Mouse (Mus musculus) lung, embryonic 14.5 days (tissue): ENCODE measurements around the gene Kdelc2. TPM values are rescaled to one million over a fixed set of nuclear protein-coding genes. Genes with fewer than 3 reads are reported as not detected.

ENCODE experiments used
- ATAC-seq: fragments of 200-750 bp; cut with Nextera tagmentation; 2 replicates; pipeline ENCODE4 v1.8.0; 2017; ENCODE audit warnings: mild to moderate bottlenecking, moderate TSS enrichment, moderate library complexity; ENCODE audit not compliant: insufficient read depth
- DNase-seq: peaks from one replicate; pipeline ENCODE4 v3.0.0-alpha.2; 2015
- H3K27ac ChIP-seq: fragments of 300-500 bp; sonication (generic); 2 replicates; pipeline ENCODE4 v1.5.1; 2014; ENCODE audit warnings: low read depth, mild to moderate bottlenecking, moderate library complexity
- H3K27me3 ChIP-seq: fragments of 300-500 bp; sonication (generic); 2 replicates; pipeline ENCODE4 v1.6.1; 2014; ENCODE audit warnings: low read length, control low read depth; ENCODE audit not compliant: insufficient read depth
- H3K36me3 ChIP-seq: fragments of 300-500 bp; sonication (generic); 2 replicates; pipeline ENCODE4 v1.6.1; 2014; ENCODE audit warnings: control low read depth; ENCODE audit not compliant: insufficient read depth
- H3K4me1 ChIP-seq: fragments of 300-500 bp; sonication (generic); 2 replicates; pipeline ENCODE4 v1.6.1; 2014; ENCODE audit warnings: antibody characterized with exemption, control low read depth; ENCODE audit not compliant: insufficient read depth
- H3K4me2 ChIP-seq: fragments of 300-500 bp; sonication (generic); 2 replicates; pipeline ENCODE4 v1.6.1; 2014; ENCODE audit warnings: mild to moderate bottlenecking
- H3K4me3 ChIP-seq: fragments of 300-500 bp; sonication (generic); 2 replicates; pipeline ENCODE4 v1.5.1; 2014; ENCODE audit warnings: low read depth, low read length
- H3K9ac ChIP-seq: fragments of 300-500 bp; sonication (generic); 2 replicates; pipeline ENCODE4 v1.6.1; 2014
- H3K9me3 ChIP-seq: fragments of 300-500 bp; sonication (generic); 2 replicates; pipeline ENCODE4 v1.6.1; 2016; ENCODE audit warnings: low read depth, low read length, control low read depth
- CTCF ChIP-seq: IDR thresholded peaks from 2 replicates; pipeline ENCODE4 v1.5.1; 2016; ENCODE audit warnings: antibody characterized with exemption, low read depth
- WGBS: fragments of 180-500 bp; shearing (Covaris S2); extraction: QIAGEN DNeasy Blood & Tissue Kit; methylation state at CpG from one replicate; pipeline ENCODE4 v1.1.7; 2014; 5-methylcytosine and 5-hydroxymethylcytosine counted together
- polyA plus RNA-seq: library from polyadenylated mRNA; unstranded; fragments of >200 nt; fragmentation: Nextera tagmentation; extraction: Ambion mirVana; gene quantifications from 2 replicates; pipeline ENCODE4 v1.2.1, GENCODE M21; 2014

The Kdelc2 gene
- polyA plus RNA-seq, 1 experiment from 2014 or later: 43.5 TPM

DNA sequence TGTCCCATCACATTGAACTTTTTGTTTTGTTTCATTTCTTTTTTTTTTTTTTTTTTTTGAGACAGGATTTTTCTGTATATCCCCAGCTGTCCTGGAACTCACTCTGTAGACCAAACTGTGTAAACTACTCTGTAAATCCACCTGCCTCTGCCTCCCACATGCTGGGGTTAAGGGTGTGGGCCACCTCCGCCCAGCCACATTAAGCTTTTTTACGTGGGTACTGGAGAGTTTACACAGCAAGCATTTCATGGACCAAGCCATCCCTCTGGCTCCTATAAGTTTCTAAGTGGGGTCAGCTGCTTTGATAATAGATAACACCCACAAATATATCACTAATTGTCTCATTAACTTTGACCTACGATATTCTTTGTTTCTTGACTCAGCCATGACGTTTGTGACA is 24.7 kb downstream of the Kdelc2 start:
- no peak overlapping the region for H3K27ac ChIP-seq
- WGBS: 46% methylated on average over 4 of the region's 4 CpGs
- no peak overlapping the region for H3K4me3 ChIP-seq
- H3K36me3 ChIP-seq: no peaks in the 10 kb centered on the region
- DNase-seq (peak; percentile 6), ATAC-seq (peak; percentile 51; the same call in 1 of the 2 replicates)
- H3K4me1 ChIP-seq: peaks cover 5% of the 10 kb centered on the region; the same call in 1 of the 2 replicates
- H3K27me3 ChIP-seq: no peaks in the 10 kb centered on the region
- no peak overlapping the region for H3K9ac ChIP-seq
- no peaks in the 10 kb centered on the region for H3K9me3 ChIP-seq
- no peak overlapping the region for H3K4me2 ChIP-seq
- no peak for TF ChIP-seq CTCF

DNA sequence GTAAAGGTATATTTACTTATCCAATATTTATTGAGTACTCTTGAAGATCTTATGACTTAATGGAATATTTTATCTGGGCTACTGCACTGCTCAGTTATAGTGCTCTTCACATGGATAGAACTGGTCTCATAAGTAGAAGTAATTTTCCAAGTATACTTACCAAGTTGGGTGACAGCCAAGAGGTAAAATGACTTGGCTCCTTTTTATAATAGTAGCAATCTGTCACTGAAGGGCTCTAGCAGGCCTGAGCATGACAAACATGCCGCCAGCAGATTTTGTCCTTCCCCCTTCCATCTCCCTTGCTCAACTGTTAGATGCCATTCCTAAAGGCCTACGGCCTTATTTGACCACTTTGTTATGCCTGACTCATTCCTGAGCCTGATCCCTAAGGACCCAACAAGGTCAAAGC is 25.1 kb downstream of the Kdelc2 start:
- Histone ChIP-seq H3K36me3 (no peaks in the 10 kb centered on the region), H3K27me3 (no peaks in the 10 kb centered on the region), H3K27ac (no peak overlapping the region), H3K9ac (no peak overlapping the region), H3K9me3 (no peaks in the 10 kb centered on the region), H3K4me2 (no peak overlapping the region), H3K4me3 (no peak overlapping the region), H3K4me1 (peaks cover 5% of the 10 kb centered on the region; the same call in 1 of the 2 replicates)
- ATAC-seq: peak; percentile 71
- WGBS: 44% methylated on average over 2 of the region's 2 CpGs
- TF ChIP-seq CTCF: no peak
- DNase-seq: peak; percentile 74

DNA sequence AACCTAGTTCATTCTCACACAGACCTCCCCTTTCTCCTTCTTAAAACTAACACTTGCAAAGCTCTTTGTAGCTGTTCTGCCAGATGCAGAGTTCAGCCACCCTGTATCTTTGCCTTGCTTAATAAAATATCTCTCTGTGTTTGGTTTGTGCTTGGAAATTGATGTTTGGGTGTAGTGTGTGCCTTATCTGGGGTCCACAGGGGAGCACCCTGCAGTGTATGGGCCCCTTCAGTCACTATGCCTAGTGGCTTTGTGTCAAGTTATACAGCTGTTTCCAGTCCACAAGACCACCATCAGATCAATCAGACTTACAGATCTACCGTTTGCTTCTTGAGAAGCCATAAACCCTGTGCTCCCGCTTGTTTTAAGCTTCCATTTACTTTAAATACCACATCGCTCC is 25.6 kb downstream of the Kdelc2 start:
- peak overlapping the region; percentile 59 for H3K27ac ChIP-seq
- 81% methylated on average over 3 of the region's 3 CpGs for WGBS
- peaks cover 4% of the 10 kb centered on the region; the same call in 1 of the 2 replicates for H3K4me1 ChIP-seq
- no peaks in the 10 kb centered on the region for H3K9me3 ChIP-seq
- H3K9ac ChIP-seq: no peak overlapping the region
- DNase-seq (no peak), ATAC-seq (no peak)
- no peak for TF ChIP-seq CTCF
- H3K36me3 ChIP-seq: no peaks in the 10 kb centered on the region
- no peak overlapping the region for H3K4me2 ChIP-seq
- H3K4me3 ChIP-seq: no peak overlapping the region
- H3K27me3 ChIP-seq: no peaks in the 10 kb centered on the region

- ATAC-seq (peak; percentile 58; the same call in 1 of the 2 replicates), DNase-seq (peak; percentile 26)
- no peak overlapping the region for H3K9ac ChIP-seq
- no peaks in the 10 kb centered on the region for H3K4me1 ChIP-seq
- H3K9me3 ChIP-seq: no peaks in the 10 kb centered on the region
- H3K4me2 ChIP-seq: no peak overlapping the region
- no peak overlapping the region for H3K4me3 ChIP-seq
- H3K27ac ChIP-seq: peak overlapping the region; percentile 2; the same call in 1 of the 2 replicates
- no peak for TF ChIP-seq CTCF
- no peaks in the 10 kb centered on the region for H3K36me3 ChIP-seq
- H3K27me3 ChIP-seq: no peaks in the 10 kb centered on the region
- 37% methylated on average over 9 of the region's 9 CpGs for WGBS
These were observed 38.5 kb downstream of the Kdelc2 start for GRCm38 (mm10) chr9:53422133-53422896.

DNA sequence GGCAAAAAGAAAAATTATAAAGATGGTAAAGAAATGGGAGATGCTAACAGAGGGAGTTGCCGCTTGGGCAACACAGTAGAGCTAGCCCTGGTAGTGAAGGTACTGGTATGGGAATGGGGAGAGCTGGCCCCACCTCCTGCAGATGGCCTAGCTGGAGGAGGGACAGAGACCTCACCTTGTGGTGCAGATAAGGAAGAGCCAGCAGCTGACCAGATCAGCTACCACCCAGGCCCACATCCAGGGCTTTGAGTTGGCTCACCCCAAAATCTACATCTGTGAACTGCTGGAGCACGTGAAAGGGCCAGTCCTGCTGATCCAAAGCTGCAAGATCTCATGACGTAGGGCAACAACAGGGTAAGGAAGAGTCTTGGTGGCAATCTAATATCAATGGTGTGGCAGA is 42.9 kb downstream of the Kdelc2 start:
- no peak for ATAC-seq
- no peak overlapping the region for H3K4me3 ChIP-seq
- H3K9ac ChIP-seq: no peak overlapping the region
- H3K27ac ChIP-seq: no peak overlapping the region
- TF ChIP-seq CTCF: no peak
- WGBS: 82% methylated on average over 3 of the region's 3 CpGs
- no peak overlapping the region for H3K4me2 ChIP-seq
- H3K36me3 ChIP-seq: no peaks in the 10 kb centered on the region
- no peaks in the 10 kb centered on the region for H3K9me3 ChIP-seq
- DNase-seq: no peak
- H3K4me1 ChIP-seq: no peaks in the 10 kb centered on the region
- no peaks in the 10 kb centered on the region for H3K27me3 ChIP-seq

DNA sequence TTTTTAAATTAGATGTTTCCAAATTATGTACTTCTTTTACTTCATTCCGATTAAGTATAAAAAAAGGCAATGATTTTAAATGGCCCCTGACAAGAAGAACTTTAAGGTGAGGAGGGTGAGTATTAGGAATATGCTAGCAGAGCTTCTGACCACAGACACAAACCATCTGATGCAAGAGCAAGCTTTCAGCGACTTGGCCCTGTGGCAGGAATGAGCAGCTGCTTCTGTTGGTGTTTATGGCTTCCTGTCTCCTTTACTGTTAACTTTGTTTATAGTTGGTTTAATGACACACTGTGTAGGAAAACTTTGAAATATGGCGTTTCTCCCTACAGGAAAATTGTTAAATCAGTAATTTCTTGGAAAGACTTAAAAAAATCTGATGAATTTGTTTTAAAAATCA is 43.8 kb downstream of the Kdelc2 start:
- peak; percentile 50 for TF ChIP-seq CTCF
- H3K4me3 ChIP-seq: no peak overlapping the region
- H3K36me3 ChIP-seq: no peaks in the 10 kb centered on the region
- ATAC-seq (peak; percentile 74; the same call in 1 of the 2 replicates), DNase-seq (peak; percentile 79)
- no peak overlapping the region; the same call in 1 of the 2 replicates for H3K27ac ChIP-seq
- H3K4me2 ChIP-seq: no peak overlapping the region
- no peaks in the 10 kb centered on the region for H3K4me1 ChIP-seq
- 39% methylated on average over 3 of the region's 3 CpGs for WGBS
- no peaks in the 10 kb centered on the region for H3K27me3 ChIP-seq
- H3K9me3 ChIP-seq: no peaks in the 10 kb centered on the region
- H3K9ac ChIP-seq: no peak overlapping the region

DNA sequence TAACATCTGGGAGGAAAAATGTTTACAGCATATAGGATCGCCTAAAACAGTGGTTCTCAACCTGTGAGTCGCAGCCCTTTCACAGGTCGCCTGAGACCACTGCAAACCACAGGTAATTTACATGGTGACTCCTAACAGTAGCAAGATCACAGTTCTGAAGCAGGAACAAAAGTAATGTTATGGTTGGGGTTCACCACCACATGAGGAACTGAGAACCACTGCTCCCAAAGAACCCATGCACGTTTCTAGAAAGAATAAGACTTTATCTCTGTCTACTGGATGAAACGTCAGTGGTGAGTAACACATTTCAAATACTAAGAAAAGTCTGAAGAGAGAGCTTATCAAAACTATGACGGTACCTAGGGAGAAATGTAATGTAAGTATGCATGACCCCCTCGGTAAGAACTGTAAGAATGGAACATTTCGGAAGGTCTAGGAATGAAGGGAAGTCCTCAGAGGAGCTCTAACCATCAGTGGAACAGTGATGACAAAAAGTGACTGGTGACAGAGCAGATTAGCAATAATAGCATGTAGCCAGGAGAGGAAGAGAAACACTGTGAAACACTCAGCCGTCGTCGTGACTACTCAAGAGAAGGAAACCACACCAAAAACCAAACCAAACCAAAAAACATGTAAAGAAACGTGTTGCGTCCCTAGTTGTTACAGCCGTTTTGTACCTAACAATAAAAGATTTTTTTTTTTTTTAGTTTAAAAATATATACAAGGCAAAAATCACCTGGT is 52.2 kb downstream of the Kdelc2 start:
- Histone ChIP-seq H3K9ac (no peak overlapping the region), H3K9me3 (no peaks in the 10 kb centered on the region), H3K4me1 (no peaks in the 10 kb centered on the region), H3K4me2 (no peak overlapping the region), H3K4me3 (no peak overlapping the region), H3K36me3 (peaks cover 20% of the 10 kb centered on the region), H3K27ac (no peak overlapping the region), H3K27me3 (no peaks in the 10 kb centered on the region)
- 87% methylated on average over 14 of the region's 14 CpGs for WGBS
- ATAC-seq: no peak
- DNase-seq: no peak
- no peak for TF ChIP-seq CTCF
